Mouse (Mus musculus) gastrocnemius, adult 8-10 months (tissue): ENCODE measurements around the gene Tpst1. TPM values are rescaled to one million over a fixed set of nuclear protein-coding genes. Genes with fewer than 3 reads are reported as not detected.

Experiments used
- DNase-seq, 2 experiments: peaks; one replicate each; pipeline ENCODE4 v3.0.0; 2022; ENCODE audit warnings: low spot score in 2 of 2
- total RNA-seq, 4 experiments: library from RNA; stranded (reverse); gene quantifications; 2 replicates each; pipeline ENCODE4 v1.2.4; 2022

Gene Tpst1
- total RNA-seq, 4 experiments from 2014 or later: 3.7 to 4.5 (median 4.0) TPM

- DNase-seq: no peak
These were observed 20.6 kb upstream of the Tpst1 start for GRCm38 (mm10) chr5:130052510-130052909.

- DNase-seq: no peak
These were observed 20.2 kb upstream of the Tpst1 start for GRCm38 (mm10) chr5:130052955-130053354.

GRCm38 (mm10) chr5:130055688-130056087, 17.4 kb upstream of the Tpst1 start:
- DNase-seq: no peak

GRCm38 (mm10) chr5:130056303-130056702, 16.8 kb upstream of the Tpst1 start:
- no peak for DNase-seq

- no peak for DNase-seq
These were observed 13.5 kb upstream of the Tpst1 start for GRCm38 (mm10) chr5:130059413-130060328.

DNA sequence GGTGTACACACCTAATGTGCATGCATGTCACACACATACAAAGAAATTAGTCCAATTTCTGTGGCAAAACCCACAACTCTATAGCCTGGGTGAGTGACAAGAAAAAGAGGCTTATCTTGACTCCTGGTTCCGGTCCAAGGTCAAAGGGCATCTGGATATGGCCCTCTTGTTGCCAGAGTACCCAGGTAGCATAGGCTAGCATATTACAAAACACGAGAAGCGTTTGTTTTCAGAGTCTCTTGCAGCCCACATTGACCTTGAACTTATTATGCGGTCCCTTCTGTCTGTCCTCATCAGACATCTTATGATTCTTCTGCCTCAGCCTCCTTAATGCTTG, 12.8 kb upstream of the Tpst1 start:
- DNase-seq: no peak

- no peak for DNase-seq
These were observed 11.0 kb upstream of the Tpst1 start for GRCm38 (mm10) chr5:130062096-130062495.

DNA sequence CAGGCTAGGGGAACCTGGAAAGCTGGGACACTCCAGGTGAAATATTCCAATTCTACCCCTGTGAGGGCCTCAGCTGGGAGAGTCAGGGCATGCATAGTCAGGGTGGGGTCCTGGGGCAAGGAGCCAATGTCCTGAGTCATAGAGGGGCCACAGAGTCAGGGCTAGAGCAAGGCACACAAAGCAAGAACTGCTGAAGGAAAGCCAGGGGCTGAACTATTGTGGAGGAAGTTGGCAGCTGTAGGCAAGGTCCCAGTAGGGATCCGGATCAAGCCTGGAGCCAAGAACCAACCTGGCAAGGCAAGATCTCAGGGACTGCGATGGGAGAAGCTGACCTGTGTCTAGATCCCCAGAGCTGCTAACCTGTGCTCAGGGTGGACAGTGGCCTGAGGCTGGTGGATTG, 9.4 kb upstream of the Tpst1 start:
- DNase-seq: no peak

DNA sequence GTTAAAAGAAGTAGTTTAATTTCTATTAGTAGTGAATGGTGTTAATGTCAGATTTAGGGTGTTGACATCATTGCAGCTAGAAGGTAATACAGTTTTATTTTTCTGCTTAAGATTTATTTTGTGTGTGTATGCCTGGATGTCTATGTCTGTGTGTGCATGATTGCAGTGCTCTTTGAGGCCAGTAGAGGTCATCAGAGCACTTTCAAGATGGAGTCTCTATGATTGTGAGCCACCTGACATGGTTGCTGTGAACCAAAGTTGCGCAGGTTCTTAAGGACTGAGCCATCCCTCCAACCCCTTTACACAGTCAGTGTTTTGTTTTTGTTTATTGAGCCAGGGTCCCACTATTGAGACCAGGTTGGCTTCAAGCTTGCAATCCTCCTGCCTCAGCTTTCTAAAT, 7.5 kb upstream of the Tpst1 start:
- no peak for DNase-seq

GRCm38 (mm10) chr5:130067841-130068264, 5.3 kb upstream of the Tpst1 start:
- DNase-seq: no peak

- DNase-seq: no peak
These were observed 1.4 kb downstream of the Tpst1 start for GRCm38 (mm10) chr5:130074491-130074890.

DNA sequence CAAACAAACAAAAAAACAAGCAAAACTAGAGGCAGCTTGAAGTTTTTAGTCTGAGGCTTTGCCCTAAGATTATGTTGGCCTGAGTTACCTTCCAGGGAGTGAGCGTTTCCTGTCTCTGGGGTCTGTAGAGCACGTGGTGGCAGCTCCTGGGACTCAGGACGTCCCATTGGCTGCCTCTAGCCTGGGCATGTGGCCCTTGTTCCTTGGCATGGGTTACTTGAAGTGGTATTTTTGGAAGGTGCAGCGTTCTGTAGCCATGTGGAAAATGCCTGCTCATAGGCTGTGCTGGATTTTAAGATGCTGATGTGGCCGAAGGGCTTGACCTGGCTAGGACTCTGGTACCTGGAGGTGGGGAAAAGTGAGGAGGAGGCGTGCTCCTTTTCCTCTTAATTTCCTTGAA, 3.3 kb downstream of the Tpst1 start:
- peak; percentile 31 to 48 for DNase-seq

DNA sequence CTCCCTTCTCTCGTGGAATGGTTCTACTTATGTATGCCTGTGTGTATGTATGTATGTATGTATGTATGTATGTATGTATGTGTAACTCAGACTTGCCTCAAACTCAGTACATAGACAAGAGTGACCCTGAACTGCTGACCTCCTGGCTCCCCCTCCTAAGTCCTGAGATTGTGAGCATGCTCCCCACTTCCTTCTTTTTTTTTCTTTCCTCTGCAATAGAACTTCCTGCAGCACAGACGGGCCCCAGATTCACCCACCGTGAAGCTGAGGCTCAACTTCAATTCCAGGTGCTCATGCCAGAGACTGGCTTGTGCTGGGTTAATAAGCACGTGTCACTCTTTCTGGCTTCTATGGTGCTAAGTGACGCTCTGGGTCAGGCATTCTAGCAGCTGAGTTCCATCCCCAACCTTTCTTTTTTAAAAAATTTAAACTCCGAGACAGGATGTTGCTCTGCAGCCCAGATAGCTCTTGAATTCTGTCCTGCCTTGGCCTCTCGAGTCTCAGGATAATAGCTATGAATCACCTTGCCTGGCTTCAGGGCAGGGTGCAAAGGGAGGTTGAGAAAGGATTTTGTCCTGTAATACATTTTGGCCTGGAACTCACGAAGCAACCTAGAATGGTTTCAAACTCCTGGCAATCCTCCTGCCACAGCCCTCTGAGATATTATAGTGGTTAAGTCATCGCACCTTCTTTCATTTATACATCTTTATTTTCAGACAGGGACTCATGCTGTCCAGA, 5.1 kb downstream of the Tpst1 start:
- DNase-seq: no peak

GRCm38 (mm10) chr5:130078834-130079156, 5.7 kb downstream of the Tpst1 start:
- DNase-seq: no peak

GRCm38 (mm10) chr5:130079202-130080050, 6.3 kb downstream of the Tpst1 start:
- peak; percentile 89 for DNase-seq

GRCm38 (mm10) chr5:130080051-130080681, 7.0 kb downstream of the Tpst1 start:
- DNase-seq: no peak

DNA sequence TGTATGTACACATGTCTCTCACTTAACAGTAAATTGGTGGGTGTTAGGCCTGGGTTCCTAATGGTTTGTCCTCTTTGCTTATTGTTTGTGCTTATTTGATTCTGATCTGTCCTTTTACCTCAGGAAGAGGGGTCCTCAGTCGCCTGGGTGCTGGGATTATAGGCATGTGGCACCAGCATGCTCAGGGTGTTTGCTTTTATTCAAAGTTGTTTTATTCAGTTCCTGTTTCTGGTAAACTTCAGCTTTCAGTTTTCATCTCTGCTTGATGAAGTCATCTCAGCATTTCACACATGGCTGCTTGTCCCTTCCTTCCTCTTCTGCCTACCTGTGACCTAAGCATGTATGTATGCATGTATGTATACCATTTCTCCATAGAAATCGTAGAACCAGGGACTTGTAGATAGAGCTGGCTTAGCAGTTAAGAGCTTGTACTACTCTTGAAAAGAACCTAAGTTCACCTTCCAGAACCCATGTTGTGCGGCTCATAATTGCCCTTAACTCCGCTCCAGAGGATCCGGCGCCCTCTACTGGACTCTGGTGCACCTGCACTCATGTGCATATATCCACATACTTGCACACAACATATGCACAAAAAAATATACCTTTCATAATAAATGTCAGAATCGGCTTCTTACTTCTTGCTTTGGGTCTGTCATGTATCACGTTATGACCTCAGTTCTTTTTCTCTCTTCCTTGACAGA, 8.2 kb downstream of the Tpst1 start:
- no peak for DNase-seq

DNA sequence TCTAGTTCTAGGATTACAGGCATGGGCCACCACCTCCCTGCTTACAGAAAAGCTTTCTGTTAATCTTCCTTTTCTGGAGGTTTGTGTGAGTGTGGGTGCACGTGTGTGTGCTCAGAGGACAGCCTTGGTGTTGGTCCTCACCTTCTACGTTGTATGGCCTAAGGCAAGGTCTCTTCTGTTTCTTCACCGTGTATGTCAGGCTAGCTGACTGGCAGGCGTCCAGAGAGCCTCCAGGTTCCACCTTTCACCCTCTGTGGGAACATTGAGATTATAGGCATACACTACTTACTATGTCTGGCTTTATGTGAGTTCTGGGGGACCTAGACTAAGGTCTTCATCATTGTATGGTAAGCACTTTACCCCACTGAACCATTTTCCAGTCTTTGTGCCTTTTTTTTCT, 9.3 kb downstream of the Tpst1 start:
- no peak for DNase-seq

GRCm38 (mm10) chr5:130084271-130084670, 11.1 kb downstream of the Tpst1 start:
- no peak for DNase-seq

DNA sequence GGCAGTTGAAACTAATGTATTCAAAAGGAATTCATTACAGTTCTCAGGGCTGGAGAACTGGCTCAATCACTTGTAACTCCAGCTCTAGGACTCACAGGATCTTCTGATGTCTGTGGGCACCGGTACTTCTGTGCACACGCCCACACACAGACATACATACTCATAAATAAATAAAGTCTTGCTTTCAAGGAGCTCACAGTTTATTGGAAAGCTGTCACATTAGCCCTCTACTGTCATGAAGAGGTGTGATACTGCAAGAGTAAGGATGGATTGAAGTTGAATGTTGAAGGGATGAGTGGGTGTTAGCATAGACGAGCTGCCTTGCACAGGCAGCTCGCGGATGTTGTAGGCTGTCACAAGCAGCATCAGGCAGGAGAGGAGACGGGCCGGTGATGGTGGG, 14.9 kb downstream of the Tpst1 start:
- DNase-seq: no peak

- no peak for DNase-seq
These were observed 15.5 kb downstream of the Tpst1 start for GRCm38 (mm10) chr5:130088612-130089011.
